Mouse (Mus musculus) midbrain, embryonic 14.5 days (tissue): ENCODE data around the gene Tsc22d3. TPM values are rescaled to one million over a fixed set of nuclear protein-coding genes. Genes with fewer than 3 reads are reported as not detected.
A peak's percentile ranks its signal among the peaks of the same experiment; 100 is the strongest.

Experiments used
- ATAC-seq: fragments of 200-750 bp; cut with Nextera tagmentation; 2 replicates; pipeline ENCODE4 v1.8.0; 2017; ENCODE audit warnings: moderate number of reproducible peaks, moderate library complexity; ENCODE audit not compliant: low FRiP score, low TSS enrichment
- DNase-seq: peaks from one replicate; pipeline ENCODE4 v3.0.0-alpha.2; 2015
- H3K27ac ChIP-seq: fragments of 300-500 bp; sonication (generic); replicated peaks from 2 replicates; pipeline ENCODE4 v1.5.1; 2014; ENCODE audit warnings: mild to moderate bottlenecking, low read depth, low read length, moderate library complexity
- H3K27me3 ChIP-seq: fragments of 300-500 bp; sonication (generic); 2 replicates; pipeline ENCODE4 v1.6.1; 2014; ENCODE audit warnings: low read length, control low read depth, mixed read lengths; ENCODE audit not compliant: control insufficient read depth, insufficient read depth
- H3K36me3 ChIP-seq: fragments of 300-500 bp; sonication (generic); 2 replicates; pipeline ENCODE4 v1.6.1; 2014; ENCODE audit warnings: low read length, control low read depth; ENCODE audit not compliant: control insufficient read depth, insufficient read depth
- H3K4me1 ChIP-seq: fragments of 300-500 bp; sonication (generic); 2 replicates; pipeline ENCODE4 v1.6.1; 2014; ENCODE audit warnings: mild to moderate bottlenecking, antibody characterized with exemption, low read length, control low read depth; ENCODE audit not compliant: control insufficient read depth, insufficient read depth
- H3K4me2 ChIP-seq: fragments of 300-500 bp; sonication (generic); 2 replicates; pipeline ENCODE4 v1.6.1; 2014; ENCODE audit warnings: mild to moderate bottlenecking, low read length, moderate library complexity
- H3K4me3 ChIP-seq: fragments of 300-500 bp; sonication (generic); replicated peaks from 2 replicates; pipeline ENCODE4 v1.5.1; 2014; ENCODE audit warnings: low read depth, low read length
- H3K9ac ChIP-seq: fragments of 300-500 bp; sonication (generic); replicated peaks from 2 replicates; pipeline ENCODE4 v1.6.1; 2014; ENCODE audit warnings: mild to moderate bottlenecking, low read length, moderate library complexity
- H3K9me3 ChIP-seq: fragments of 300-500 bp; sonication (generic); 2 replicates; pipeline ENCODE4 v1.6.1; 2016; ENCODE audit warnings: low read length, control low read depth, mixed read lengths; ENCODE audit not compliant: control insufficient read depth
- WGBS: fragments of 180-500 bp; shearing (Covaris S2); extraction: QIAGEN DNeasy Blood & Tissue Kit; methylation state at CpG from one replicate; pipeline ENCODE4 v1.1.7; 2014; 5-methylcytosine and 5-hydroxymethylcytosine counted together
- polyA plus RNA-seq: library from polyadenylated mRNA; unstranded; fragments of >200 nt; fragmentation: Nextera tagmentation; extraction: Ambion mirVana; gene quantifications from 2 replicates; pipeline ENCODE4 v1.2.1, GENCODE M21; 2014

The Tsc22d3 gene
- polyA plus RNA-seq, 1 experiment from 2014 or later: 127 TPM

DNA sequence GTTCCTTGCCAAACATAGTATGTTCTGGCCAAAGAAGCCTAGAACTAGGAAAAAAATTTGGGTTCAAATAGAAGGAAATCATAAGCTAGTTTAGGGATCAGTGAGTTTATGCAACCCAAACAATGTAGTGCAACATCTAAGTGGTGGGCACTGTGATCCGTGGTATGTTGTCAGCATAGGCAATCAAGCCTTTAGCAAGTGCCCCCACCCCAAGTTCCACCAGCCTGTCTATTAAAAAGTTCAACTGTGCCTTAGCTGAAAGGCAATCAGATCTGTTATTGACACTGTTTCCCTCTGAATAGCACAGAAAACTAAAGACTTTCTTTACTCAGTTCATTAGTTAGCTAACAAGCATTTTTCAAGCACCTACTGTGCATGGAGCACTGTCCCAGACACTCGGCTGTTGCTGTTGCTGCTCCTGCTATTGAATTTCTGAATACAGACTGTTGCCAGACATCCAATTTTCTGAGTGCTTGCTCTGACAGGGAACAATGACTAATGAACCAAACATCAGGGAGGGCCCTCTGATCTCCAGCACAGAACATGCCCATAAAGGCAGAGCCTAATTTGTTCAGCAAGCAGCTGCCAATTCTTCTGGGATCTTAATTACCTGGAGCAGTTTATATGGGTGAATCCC, 27.6 kb downstream of the Tsc22d3 start:
- Histone ChIP-seq H3K4me2 (no peak overlapping the region), H3K4me1 (no peaks in the 10 kb centered on the region), H3K9ac (no peak overlapping the region), H3K9me3 (no peaks in the 10 kb centered on the region), H3K27me3 (0 out of 2 replicates have a peak, but pooled peaks cover 4% of the 10 kb centered on the region), H3K4me3 (no peak overlapping the region), H3K27ac (no peak overlapping the region), H3K36me3 (no peaks in the 10 kb centered on the region)
- ATAC-seq (no peak), DNase-seq (peak; percentile 0)
- 51% methylated on average over 2 of the region's 2 CpGs for WGBS

DNA sequence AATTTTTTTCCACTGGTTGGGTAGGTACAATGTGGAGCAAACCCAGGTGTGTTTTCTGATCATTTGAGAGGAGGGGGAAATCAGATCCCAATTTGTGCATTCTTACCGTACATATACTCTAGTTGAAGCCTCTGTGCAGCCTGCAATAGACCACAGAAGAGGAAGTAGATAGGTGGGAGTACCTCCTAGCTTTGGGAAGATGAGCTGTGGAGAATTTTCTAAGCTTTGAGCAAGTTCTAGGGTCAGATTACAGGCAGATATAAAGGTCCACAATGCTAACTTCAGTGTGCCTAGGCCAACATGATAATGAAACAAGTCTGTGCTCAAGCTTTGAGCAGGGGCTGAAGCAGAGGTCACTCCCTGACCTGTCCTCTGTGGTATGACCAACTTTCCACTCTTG, 30.9 kb downstream of the Tsc22d3 start:
- H3K9ac ChIP-seq: no peak overlapping the region
- H3K4me2 ChIP-seq: no peak overlapping the region
- no peak for DNase-seq
- no peak for ATAC-seq
- H3K4me1 ChIP-seq: no peaks in the 10 kb centered on the region
- H3K36me3 ChIP-seq: no peaks in the 10 kb centered on the region
- 92% methylated on average over 1 of the region's 1 CpGs for WGBS
- H3K4me3 ChIP-seq: no peak overlapping the region
- no peaks in the 10 kb centered on the region for H3K9me3 ChIP-seq
- H3K27me3 ChIP-seq: 0 out of 2 replicates have a peak, but pooled peaks cover 9% of the 10 kb centered on the region
- H3K27ac ChIP-seq: no peak overlapping the region

DNA sequence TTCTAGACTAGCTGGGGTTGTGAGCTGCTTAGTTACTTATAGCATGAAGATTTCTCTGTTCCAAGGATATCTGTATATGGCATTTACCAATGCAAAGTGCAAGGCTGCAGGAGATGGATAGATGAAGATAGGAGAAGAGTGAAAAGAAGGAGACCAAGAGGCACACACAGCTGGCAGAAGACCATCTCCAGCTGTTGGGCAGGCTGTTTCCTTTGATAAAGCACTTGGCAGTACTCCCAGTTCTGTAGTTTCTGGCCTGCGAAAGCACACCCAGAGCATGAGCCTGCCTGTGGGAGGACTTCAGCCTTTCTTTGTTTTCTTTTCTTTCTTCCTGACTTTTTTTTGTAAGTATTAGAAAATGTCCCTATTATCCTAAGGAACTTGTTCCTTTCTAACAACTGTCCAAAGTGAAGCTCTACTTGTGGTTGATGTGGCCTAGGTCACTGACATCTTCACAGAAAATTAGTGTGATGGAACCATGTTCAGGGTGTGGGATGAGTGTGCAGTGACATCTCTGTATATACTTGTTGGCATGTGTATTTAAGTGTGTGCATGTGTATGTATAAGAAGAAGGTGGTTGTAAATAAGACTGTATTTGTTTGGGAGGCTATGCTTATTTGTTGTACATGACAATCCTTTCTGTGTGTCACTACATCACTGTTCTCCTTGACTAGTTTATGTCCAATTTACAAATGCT, 32.6 kb downstream of the Tsc22d3 start:
- Histone ChIP-seq H3K36me3 (no peaks in the 10 kb centered on the region), H3K4me1 (no peaks in the 10 kb centered on the region), H3K27me3 (0 out of 2 replicates have a peak, but pooled peaks cover 7% of the 10 kb centered on the region), H3K4me3 (no peak overlapping the region), H3K9me3 (no peaks in the 10 kb centered on the region), H3K4me2 (no peak overlapping the region), H3K9ac (no peak overlapping the region), H3K27ac (no peak overlapping the region)
- no peak for DNase-seq
- no peak for ATAC-seq
- WGBS: 81% methylated on average over 1 of the region's 1 CpGs

GRCm38 (mm10) chrX:140565759-140566158, 34.7 kb downstream of the Tsc22d3 start:
- no peak for DNase-seq
- no peaks in the 10 kb centered on the region for H3K36me3 ChIP-seq
- H3K27me3 ChIP-seq: 0 out of 2 replicates have a peak, but pooled peaks cover 6% of the 10 kb centered on the region
- ATAC-seq: no peak
- 87% methylated on average over 2 of the region's 2 CpGs for WGBS
- H3K27ac ChIP-seq: no peak overlapping the region
- no peak overlapping the region for H3K4me3 ChIP-seq
- no peak overlapping the region for H3K4me2 ChIP-seq
- H3K9ac ChIP-seq: no peak overlapping the region
- H3K9me3 ChIP-seq: no peaks in the 10 kb centered on the region
- H3K4me1 ChIP-seq: no peaks in the 10 kb centered on the region

- Histone ChIP-seq H3K4me1 (no peaks in the 10 kb centered on the region), H3K36me3 (no peaks in the 10 kb centered on the region), H3K27ac (no peak overlapping the region), H3K27me3 (0 out of 2 replicates have a peak, but pooled peaks cover 6% of the 10 kb centered on the region), H3K4me2 (no peak overlapping the region), H3K4me3 (no peak overlapping the region), H3K9ac (no peak overlapping the region), H3K9me3 (no peaks in the 10 kb centered on the region)
- ATAC-seq (no peak), DNase-seq (no peak)
- WGBS: 93% methylated on average over 3 of the region's 3 CpGs
Measured at GRCm38 (mm10) chrX:140565212-140565611, 35.2 kb downstream of the Tsc22d3 start.

GRCm38 (mm10) chrX:140564777-140565176, 35.7 kb downstream of the Tsc22d3 start:
- DNase-seq: no peak
- WGBS: 100% methylated on average over 1 of the region's 1 CpGs

DNA sequence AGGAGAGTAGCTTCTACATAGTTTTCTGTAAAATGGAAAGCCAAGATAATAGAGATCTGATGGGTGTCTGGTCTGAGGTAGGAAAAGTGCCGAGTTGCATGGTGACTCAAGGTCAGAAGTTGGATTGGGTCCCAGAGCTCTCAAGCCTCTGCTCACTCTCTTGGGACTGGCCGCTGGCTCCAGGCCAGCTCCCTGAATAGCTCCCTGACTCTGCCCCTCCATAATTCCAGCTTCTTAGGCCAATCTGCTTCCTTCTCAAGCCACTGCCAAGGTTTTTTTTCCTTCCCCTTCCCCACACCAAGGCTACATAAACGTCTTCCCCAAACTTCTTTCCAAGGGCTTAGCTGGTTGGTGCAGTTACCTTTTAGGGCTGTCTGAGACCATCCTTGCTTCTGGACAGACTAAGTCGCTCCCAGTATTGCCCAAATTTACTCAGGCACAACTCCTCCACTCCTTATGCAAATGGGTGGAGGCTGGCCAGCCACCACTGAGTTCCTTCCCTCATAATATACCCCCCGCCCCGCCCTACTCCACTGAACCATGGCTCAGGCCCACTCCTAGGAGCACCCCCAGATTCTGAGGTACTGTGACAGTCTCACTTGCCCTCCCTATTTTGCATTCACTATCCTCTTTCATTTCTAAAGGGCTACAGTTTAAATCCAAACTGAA, 42.1 kb downstream of the Tsc22d3 start:
- Histone ChIP-seq H3K4me3 (no peak overlapping the region), H3K9ac (no peak overlapping the region), H3K27ac (no peak overlapping the region), H3K36me3 (no peaks in the 10 kb centered on the region), H3K4me1 (no peaks in the 10 kb centered on the region), H3K9me3 (no peaks in the 10 kb centered on the region), H3K27me3 (peaks cover 4% of the 10 kb centered on the region), H3K4me2 (no peak overlapping the region)
- DNase-seq (peak; percentile 8), ATAC-seq (no peak)
- WGBS: 74% methylated on average over 6 of the region's 6 CpGs

More at GRCm38 (mm10) chrX:140564777-140565176, 35.7 kb downstream of the Tsc22d3 start:
- Histone ChIP-seq H3K9me3 (no peaks in the 10 kb centered on the region), H3K4me2 (no peak overlapping the region), H3K4me1 (no peaks in the 10 kb centered on the region), H3K27ac (no peak overlapping the region), H3K9ac (no peak overlapping the region), H3K4me3 (no peak overlapping the region), H3K36me3 (no peaks in the 10 kb centered on the region), H3K27me3 (0 out of 2 replicates have a peak, but pooled peaks cover 6% of the 10 kb centered on the region)
- ATAC-seq: no peak

- Histone ChIP-seq H3K4me2 (no peak overlapping the region), H3K27ac (no peak overlapping the region), H3K9me3 (no peaks in the 10 kb centered on the region), H3K27me3 (peaks cover 4% of the 10 kb centered on the region), H3K4me3 (no peak overlapping the region), H3K36me3 (no peaks in the 10 kb centered on the region), H3K4me1 (no peaks in the 10 kb centered on the region), H3K9ac (no peak overlapping the region)
- ATAC-seq (no peak), DNase-seq (no peak)
- WGBS: 76% methylated on average over 2 of the region's 2 CpGs
Measured at GRCm38 (mm10) chrX:140555965-140556364, 44.5 kb downstream of the Tsc22d3 start.
